Mouse (Mus musculus): ENCODE measurements around the gene Syt8.

- TF ChIP-seq CTCF (IDR thresholded peaks at IDR 0.05; ENCODE audit: borderline replicate concordance, insufficient read depth, low read length), result no peak
- TF ChIP-seq POLR2A (IDR thresholded peaks at IDR 0.05; ENCODE audit: low read depth, low read length), result no peak
These were observed 52.1 kb downstream of the Syt8 start for GRCm38 (mm10) chr7:142486751-142487162.
